Mouse (Mus musculus): ENCODE results near the gene 1700001O22Rik.

DNA sequence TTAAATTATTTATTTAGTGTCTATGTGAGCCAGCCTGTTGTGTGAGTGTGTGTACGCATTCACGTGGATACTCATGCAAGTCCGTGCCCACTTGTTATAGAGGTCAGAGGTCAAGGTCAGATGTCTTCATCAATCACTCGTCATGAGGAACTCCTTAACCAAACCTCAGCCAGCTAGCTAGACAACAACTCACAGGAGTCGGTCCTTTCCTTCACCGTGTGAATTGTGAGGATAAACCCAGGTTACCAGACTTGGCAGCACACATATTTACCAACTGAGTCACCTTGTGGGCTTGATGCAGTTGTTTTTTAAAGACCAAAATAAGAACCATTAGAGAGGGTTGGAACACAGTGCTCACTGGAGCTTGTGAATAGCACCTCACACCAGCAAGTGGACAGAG is 42.8 kb downstream of the 1700001O22Rik start:
- TF ChIP-seq POLR2A (IDR thresholded peaks at IDR 0.05; ENCODE audit: borderline replicate concordance, extremely low read depth, insufficient read depth, insufficient read length, poor library complexity, severe bottlenecking) (no peak), CTCF (IDR thresholded peaks at IDR 0.05; ENCODE audit: borderline replicate concordance, extremely low read depth, insufficient read depth, insufficient read length) (no peak)
